Mouse (Mus musculus) cerebellum, postnatal 10 days (tissue): ENCODE results near the gene Ablim1.

Experiments used
- DNase-seq, 2 experiments: peaks; one replicate each; pipeline ENCODE4 v3.0.0; 2021; ENCODE audit warnings: mixed read lengths in 2 of 2

Ablim1 gene

DNA sequence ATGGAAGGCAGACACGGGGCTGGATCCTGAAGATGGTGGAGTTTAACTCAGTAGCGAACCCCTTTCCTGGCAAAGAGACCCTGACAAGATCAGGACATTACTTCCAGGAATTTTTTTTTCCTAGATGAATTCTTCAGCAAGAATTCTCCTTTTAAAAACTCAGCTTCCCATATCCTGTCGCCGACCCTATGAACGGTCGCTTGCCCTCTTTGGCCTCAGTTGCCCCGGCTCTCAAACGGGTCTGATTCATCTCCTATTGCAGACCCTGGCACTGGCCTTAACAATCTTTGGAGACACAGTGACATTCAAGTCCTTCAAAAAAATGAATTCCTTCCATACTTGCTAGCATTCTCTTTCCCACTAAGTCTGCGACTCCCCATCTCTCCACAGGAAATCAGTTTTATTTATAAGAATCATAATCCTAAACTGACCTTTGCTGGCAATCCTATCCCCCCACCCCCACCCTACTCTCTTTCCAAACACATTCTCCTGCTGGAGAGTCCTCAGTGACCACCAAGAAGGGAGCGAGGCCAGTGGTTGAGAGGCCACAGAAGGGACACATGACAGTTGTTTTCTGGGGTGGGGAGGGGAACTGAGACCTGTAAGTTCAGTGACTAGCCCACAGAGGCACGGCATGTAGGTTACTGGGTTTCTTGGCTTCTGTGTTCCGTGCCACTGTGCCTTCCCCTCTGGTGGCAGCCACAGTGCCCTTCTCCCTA lies 311.8 kb downstream of the Ablim1 start:
- DNase-seq, result no peak

DNA sequence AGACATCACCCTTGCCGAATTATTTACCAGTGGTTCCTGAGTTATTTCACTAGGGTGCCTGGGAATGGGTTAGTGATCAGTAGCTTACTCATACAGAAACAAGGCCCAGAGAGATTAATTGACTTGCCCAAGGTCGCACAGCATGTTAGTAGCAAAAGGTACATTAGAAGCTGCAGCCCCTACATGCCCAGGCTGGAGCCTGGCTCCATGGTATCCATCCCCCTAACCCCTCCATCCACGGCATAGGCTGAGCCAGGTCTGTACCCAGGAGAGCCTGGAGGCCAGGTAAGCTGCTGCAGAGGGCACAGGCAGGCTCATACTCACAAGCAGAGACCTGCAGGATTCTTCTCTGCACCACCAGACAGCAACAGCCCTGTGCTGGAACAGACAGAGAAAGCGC lies 312.8 kb downstream of the Ablim1 start:
- no peak for DNase-seq

DNA sequence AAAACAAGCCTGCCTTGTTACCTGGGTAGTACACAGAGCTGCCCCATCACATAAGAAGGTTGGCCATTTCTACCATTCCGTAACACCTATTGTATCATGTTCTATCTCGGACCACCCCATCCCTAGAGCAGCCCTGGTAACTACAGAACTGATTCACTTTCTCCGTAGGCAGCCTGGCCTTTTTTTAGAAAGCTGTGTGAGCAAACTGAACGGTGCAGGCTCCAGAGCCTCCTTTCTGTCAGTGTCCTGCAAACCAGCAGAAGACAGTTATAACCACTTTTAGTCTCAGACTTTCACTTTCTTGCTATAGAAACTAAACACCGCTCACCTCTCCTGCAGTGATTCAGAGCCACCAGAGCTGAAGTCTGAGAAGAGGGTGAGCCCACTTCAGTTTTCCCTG lies 314.1 kb downstream of the Ablim1 start:
- DNase-seq, result no peak

DNA sequence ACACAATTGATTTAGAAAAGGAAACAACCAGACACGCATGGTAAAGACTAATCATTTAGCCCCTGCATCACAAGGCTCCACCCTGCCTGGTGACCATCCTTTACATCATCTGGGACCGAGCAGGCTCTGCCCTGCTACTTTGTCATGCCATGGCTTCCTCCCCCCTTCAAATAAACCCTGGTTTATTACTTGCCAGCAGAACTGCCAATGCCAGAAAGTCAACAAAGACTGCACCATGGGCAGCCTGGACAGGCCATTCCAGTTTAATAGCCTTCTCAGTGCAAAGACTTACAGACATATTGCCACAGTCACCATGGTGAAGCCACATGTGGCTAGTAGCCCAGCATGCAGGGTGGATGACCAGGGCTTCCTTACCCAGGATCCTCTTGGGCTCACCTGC lies 314.9 kb downstream of the Ablim1 start:
- peak in 1 of 2 experiments; percentile 54 for DNase-seq

DNA sequence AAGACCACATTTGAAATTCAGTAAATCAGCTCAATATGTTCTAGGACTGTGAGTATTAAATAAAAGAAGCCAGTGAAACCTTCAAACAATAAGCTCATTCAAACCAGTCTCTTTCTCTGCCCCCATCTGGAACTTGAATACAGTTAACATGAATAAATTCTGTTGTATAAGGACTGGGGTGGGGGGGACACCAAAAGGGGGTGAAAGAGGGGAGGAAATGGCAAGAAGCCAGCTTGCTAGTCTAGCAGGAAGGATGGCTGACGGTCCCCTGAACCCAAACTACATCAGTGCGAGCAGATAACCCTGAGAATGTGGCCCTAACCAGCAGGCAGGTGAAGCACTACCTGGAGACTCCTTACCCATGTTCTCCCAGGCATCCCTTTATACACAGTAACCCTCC lies 315.8 kb downstream of the Ablim1 start:
- DNase-seq, result peak in 1 of 2 experiments; percentile 53

DNA sequence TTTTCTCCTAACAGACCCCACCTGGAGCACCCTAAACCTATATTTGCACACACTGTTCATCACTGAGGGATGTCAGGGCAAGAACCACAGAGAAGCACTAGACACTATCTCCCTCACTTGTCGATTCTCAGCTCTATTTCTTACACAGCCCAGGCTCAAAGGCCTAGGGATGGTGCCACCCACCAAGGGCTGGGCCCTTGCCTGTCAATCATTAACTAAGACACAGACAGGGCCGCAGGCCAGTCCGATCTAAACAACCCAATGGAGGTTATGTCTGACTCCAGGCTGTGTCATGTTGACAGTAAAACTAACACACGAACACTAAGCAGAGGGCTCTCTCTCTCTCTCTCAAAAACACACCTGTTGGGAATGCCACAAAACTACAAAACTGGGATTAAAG lies 316.4 kb downstream of the Ablim1 start:
- no peak for DNase-seq

DNA sequence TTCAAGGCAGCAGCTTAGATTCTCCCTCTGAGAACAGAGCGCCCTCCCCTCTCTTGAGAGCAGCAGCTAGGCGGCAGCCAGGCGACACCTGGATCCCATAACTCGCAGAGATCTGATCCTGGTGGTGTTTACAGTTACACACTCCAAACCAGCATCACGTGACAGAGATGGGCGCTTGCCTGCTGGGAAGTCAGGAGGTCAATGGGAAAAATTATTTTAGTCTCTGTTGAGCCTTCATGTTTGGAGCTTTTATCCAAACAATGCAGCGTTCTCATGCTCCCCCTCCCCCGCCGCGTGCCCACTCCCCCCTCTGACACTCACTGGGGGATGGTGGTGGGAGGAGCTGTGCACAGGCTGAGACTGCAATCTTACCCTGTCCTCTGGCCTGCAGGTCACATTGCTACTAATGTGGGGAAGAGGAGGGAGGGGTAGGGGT lies 317.5 kb downstream of the Ablim1 start:
- peak in 1 of 2 experiments; percentile 32 for DNase-seq

DNA sequence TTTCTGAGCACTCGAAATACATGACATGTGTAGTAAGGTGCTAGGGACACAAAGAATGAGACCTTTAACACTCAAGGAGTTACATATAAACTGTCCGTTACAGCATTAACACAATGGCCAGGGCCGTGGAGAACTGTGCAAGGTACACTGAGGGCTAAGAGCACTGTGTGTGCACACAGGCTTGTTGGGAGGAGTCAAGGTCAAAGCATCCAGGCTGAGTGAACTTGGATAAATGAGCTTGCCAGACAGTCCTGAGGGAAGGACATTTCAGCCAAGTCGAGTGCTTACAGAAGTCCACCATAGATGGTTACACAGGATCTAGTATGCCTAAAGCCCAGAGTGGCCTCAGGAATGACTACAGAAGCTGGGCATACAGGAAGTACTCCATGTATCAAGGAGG lies 319.3 kb downstream of the Ablim1 start:
- DNase-seq, result no peak

DNA sequence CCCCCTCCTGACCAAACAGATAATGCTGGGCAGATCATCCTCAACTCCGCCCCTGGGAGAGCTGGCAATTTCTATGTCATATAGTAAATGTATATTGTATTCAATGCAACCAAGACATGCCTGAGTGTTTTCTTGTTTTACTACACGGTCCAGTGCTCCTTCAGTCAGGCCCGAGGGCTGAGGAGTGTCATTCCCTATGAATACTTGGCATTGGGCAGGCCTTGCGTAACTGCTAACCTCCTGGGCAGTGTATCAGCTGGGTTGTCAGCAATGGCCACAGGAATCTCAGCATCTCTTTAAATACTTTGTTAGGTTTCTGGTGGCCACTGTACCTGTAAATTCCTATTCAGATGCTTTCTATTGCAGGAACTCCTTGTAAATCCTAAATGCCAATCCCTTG lies 320.1 kb downstream of the Ablim1 start:
- DNase-seq, result no peak

DNA sequence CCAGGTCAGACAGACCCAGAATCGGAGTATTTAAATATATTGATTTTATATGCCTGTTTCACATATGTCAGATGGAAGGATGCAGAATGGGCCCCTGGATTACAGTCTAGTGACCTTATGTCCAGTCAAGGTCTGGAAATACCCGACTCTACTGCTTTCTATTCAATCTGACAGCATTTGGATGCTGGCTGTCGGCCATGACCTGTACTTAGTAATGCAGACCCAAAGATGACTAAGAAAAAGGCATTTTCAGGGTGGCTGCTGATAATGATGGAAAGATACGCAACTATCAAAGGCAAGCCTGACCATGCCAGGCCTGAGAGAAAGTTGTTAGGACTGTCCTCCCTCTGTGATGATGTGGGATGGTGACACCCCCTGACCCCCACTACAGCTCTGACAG lies 321.0 kb downstream of the Ablim1 start:
- DNase-seq, result no peak

DNA sequence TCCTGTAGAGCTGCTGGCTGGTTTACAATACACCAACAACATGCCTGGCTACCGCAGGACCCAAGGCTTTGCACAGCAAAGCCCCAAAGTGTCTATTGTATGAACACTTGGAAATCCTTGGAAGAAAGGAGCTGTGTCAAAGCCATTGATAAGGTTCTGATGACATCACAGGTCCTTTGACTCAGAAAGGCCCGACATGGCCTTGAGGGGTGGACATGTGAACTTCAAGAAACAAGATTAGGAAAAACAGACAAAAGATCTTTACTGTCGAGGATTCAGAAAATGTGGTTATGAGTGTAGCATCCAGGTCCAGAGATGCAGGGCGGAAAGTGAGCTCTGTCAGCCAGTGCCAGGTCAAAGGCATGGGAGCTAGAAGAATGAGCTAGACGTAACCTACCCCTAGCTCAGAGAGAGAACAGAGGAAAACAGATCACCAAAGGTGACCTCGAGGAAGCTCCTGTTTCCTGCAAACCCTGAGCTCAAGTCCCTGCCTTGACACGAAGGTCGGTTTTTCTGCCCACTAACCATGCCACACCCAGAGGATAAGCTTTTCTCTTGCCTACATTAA lies 321.7 kb downstream of the Ablim1 start:
- no peak for DNase-seq

DNA sequence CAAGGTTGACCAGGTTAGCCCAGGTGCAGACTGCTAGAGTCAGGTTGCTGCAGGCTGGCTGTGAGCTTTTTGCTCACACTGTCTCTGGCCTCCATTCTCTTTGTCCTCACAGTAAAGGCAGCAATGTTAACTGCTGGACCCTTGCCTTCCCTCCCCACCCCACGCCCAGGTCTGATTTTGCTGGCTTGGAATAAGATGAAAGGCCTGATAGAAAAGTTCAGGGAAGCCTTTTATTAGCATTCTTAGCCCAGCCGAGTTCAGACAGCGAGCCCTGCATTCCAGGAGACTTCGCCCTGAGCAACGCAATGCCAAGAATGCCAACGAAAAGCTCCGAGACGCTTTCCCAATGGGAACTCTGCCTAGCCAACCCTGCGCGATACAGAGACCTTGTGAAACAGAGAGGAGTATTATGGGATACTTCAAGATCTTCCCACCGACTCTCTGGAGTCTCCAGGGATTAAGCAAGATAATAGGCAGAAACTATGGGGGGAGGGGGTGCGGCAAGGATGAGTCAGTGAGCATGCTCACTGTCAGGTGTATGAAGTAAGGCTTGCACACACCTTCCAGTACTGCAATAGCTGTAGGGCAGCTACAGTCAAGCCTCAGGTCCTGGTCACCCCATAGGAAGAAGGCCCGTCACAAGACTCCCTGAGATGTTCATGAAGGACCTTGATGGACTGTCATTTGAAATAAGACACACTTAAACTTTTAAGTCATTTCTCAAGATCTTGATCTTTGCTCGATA lies 324.2 kb downstream of the Ablim1 start:
- DNase-seq, result peak in 1 of 2 experiments; percentile 18

DNA sequence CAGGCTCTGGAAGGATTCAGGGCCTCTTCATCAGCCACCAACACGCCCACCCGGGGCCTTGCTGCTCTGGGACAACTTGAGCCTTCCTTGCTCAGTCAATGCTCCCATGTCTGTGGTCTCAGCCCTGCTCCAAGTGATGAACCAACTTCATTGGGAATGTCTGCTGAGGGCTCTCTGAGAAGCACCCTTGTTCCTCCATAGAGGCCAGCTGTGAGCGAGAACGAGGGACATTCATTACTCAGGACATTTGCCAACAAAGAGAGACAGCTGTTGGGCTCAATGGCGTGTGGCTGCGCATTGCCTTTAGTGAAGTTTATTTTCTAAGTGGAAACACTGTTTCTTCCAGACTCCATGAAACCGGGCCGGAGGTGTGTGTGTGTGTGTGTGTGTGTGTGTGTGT lies 325.5 kb downstream of the Ablim1 start:
- peak in 1 of 2 experiments; percentile 22 for DNase-seq

DNA sequence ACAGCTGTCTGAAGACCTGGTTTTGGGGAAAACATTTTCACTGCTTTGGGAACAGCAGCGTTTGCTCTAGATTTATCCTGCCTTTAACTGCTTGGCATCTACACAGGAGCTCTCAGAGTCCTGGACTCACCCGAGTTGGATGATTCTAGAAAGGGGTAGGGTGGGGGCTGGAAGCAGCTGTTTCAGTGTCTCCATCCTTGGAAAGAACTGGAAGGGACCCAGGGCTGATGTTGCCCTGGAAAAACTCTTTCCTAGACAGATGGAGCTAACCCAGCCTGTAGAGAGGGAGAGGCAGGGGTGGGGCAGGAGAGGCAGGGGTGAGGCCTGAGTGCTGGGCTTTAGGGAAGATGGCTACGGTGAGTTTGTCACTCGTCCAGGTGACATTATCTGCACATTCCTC lies 330.5 kb downstream of the Ablim1 start:
- peak in 1 of 2 experiments; percentile 58 for DNase-seq

DNA sequence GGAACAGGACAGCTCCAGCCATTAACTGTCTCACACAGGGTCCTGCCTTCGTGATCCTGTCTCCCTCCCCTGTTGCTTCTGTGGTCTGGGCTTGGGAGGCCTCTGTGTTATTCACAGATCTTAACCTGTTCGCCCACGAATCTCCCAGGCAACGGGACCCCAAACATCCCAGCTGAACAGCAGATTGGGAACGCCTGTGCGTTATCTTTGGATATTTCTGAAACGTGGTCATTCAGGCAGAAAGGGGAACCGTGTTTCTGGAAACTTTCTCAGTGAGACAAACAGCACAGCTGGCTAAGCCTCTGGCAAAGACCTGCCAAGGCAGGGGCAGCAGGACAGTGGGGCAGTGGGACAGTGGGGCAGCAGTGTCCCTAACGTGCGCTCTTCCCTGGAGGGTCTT lies 331.0 kb downstream of the Ablim1 start:
- no peak for DNase-seq
